Mouse (Mus musculus): Measurements from ENCODE around the gene Grik3. TPM values are rescaled to one million over a fixed set of nuclear protein-coding genes. Genes with fewer than 3 reads are reported as not detected.

Grik3 gene
- polyA plus RNA-seq, 2 experiments from 2014 or later, result not detected

DNA sequence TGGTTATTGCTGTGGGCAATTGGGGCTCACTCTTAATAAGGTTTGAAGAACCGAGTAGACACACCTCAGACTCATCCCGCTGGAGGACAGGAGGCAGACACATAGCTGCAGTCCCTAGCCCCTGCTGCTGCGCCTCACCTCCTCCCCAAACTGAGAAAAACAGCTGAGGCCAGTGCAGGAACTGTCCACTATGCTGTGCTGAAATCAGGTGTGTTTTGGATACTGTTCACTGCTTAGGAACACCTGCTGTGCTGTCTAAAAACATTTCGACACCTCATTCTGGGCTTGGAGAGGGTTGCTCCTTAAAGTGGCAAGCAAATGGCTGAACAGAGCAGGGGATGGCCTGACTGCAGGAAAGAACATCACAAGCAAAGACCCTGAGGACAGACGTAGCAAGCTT lies 57.7 kb downstream of the Grik3 start:
- no peak for ATAC-seq

DNA sequence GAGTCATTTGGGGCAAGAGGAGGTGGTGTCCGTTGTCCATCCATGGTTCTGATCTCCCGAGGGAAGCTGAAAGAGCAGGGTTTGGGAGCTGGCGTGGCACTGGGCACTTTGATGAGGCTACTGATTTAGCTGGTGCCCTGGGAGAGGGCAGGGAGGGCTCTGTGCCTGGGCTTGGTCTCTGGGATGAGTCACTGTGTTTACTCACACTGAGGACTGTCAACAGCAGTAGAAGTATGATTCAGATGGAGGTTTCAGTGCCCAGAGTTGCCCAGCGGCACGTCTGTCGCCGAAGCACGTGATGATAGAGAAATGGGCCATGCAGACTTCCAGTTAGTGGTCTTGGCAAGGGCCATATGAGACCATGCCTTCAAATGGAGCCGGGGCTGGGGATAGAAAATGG lies 63.3 kb downstream of the Grik3 start:
- no peak for ATAC-seq

DNA sequence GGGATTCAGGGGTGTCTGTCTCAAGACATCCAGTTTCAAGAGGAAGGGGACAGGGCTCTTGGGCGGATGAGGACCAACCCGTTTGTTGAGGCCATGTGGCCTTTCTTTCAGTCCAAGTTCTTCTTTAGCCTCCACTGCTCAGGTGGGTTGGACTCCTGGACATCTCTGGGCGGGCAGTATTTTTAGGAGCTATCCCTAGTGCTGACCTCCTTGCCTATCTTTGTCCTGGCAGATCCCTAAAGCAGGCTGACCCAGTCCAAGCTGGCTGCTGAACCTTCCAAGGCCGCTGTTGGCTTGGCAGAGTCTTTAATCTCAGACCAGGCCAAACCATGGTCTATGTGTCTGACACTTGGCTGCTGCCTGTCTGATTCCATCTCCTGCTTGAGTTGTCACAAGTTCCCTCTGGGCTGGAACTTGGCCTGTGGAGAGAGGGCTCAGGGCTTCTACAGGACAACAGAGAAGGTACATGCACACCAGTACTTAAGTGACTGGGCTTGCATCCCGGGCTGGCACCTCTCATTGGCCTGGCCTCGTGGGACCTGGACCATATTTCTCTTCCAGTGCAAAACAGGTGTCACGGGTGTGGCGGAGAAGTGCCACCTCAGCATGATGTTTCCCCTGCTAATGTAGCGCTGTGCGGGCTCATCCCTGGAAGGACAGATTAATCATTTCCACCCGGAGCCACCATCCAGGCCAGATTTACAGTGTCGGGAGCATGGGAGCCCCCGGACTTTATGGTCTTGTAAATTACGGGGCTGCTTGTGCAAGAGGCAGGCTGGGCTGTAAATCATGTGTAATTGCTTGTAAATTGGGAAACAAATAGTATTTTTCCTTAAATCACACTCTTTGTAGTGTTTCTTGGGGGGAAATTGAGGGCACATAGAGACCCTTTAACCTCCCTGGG lies 66.2 kb downstream of the Grik3 start:
- no peak for ATAC-seq

DNA sequence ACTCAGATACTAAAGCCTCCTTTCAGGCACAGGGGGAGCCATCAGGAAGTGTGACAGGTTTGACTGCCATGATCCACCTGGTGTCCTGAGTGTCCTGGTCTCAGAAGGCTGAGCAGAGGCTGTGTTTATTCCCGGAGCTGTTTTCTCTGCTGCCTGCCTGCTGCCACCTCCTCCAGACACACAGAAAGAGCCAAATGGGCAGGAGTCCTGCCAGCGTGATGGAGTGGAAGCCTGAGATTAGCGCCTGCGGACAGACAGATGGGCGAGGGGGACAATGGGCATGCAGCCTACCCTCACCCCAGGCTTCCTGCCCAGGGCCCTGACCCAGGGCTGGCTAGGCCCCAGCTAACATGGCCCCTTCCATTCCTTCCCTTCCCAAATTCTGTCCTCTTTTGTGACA lies 69.1 kb downstream of the Grik3 start:
- ATAC-seq, result no peak

DNA sequence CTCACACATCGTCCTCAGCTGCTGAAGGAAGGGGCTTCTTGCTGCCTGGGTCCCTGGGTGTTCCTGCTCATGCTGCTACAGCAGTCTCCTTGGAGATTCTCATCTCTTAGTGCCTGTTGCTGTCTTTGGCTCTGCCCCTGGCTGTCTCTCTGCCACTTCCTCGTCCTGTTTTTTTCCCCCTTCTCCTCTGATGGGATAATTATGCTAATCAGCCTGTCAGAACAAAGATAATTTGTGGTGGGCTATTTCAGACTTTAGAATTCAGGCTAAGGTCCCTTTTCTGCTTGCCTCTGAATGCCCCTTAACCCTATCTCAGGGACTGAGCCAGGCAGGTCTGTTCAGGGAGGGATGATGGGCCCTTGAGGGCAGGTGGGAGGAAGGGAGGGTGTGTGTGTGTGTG lies 70.3 kb downstream of the Grik3 start:
- ATAC-seq, result no peak

DNA sequence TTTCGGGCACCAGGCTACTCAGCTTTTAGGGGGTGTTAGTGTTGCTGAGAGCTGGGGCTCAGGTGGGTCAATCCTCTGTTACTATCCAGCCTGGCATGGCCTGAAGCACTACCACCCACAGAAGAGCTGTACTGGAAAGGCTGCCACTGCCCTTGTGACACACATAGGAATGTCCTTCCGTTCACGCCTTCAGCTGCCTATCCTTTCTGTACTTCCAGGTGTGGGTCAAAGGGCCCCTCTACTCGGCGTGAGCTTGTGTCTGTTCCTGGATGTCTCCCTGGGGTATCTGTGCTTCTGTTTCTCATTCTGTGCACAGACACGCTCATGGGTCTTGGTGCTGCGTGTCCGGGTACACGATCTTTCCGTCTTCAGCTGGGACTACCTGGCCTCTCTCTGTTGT lies 73.1 kb downstream of the Grik3 start:
- no peak for ATAC-seq

DNA sequence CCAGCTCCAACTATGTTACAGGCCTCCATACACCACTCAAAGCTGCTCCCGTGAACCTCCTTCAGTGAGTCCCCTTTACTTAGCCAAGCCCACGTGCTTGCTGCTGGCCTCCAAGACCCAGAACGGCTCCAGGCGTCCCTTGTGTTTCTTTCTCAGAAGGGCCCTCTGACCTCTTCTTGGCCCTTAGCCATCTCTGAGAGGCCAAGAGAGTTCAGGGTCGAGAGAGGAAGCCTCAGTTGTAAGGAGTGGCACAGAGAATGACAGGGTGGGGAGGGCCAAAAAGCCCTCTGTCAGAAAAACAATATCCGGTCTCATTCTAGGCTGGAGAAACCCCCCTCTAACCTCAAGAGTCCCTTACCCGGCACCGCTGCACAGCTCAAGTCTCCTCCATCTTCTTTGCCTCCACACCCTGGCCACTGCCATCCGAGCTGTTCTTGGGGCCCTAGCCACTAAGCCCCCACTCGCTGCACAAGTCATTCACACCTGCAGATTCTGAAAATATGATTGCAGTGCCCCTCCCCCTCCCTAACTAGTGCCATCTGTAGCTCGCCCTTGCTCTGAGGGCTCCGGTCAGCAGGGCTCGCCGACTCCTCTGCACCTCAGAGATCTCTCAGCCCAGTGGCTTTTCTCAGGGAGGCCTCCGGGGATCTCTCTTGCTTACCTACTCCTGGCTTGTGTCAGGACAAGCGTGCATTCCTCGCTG lies 73.7 kb downstream of the Grik3 start:
- no peak for ATAC-seq

DNA sequence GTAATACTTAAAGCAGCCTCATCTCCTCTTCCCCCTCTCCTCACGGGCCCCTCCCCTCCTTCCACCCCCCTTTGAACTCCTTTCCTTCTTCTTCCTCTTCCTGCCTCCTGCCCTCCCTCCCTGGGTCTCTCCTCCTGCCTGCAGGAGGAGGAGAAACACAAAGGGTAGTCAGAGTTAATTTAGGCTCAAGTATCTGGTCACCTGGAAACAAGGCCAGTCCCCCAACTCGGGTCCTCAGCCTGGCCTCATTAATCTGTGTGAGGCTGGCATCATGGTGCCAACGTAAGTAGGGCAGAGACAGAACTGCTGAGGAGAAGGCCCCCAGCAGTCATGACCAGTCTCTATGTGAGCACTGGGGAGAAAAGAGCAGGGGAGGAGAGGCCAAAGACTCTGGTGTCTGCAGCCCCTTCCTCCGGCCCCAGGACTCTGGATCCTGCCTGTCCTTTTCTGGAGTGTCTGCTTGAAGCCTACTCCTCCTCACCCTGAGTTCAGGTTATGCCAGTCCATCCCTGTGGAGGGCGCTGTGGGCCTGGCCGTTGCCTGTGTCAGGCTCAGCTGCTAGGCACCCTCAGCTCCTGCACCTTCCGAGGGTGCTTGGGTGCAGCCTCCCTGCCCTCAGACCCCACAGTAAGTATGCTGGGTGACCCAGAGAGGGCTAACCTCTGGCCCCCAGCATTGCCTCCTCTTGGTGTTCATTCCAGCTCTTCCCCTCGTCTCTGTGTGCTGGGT lies 75.4 kb downstream of the Grik3 start:
- no peak for ATAC-seq

DNA sequence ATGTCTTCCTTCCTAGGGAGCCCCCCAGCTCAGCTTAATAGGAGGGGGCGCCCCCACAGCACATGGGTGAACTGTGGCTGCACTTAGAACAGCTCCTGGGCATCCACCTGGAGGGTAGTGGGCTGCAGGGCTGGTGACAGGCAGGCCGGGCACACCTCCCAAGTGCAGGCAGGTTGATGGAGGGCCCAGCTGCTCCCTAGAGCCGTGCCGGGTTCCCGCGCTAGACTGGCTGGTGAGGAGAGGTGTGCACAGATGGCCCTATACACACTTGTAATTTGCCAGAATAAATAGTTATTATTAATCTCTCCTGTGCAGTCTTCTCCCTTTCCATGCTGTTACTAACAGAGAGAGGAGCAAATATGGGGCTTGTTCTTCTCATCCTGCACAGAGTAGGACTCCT lies 77.7 kb downstream of the Grik3 start:
- no peak for ATAC-seq

DNA sequence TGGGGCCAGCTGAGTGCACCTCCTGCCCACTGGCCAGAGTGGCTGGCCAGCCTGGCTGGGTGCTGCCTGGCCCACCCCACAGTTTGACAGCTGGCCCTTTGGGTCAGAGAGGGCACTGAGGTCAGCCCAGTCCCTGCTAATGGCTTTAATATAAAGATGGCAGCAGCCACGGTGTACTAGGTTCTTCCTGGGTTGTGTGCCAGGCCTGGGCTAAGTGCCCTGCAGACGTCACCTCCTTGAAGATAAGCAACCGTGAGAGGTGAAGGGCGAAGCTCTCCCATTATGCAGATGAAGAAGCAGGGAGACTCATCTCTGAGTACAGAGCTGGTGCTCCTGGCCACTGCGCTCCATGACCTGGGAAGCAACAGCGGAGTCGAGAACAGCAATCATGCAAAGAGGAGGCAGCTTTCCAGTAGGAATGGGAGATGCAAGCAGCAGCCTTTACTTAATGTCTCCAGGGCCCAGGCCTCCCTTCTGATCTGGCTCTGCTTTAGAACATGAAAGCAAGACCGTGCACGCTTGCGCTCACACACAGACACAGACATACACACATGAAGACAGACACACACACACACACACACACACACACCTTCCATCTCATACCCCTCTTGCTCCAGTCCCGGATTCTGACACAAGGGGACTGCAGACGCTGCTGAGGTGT lies 81.3 kb downstream of the Grik3 start:
- ATAC-seq, result no peak

DNA sequence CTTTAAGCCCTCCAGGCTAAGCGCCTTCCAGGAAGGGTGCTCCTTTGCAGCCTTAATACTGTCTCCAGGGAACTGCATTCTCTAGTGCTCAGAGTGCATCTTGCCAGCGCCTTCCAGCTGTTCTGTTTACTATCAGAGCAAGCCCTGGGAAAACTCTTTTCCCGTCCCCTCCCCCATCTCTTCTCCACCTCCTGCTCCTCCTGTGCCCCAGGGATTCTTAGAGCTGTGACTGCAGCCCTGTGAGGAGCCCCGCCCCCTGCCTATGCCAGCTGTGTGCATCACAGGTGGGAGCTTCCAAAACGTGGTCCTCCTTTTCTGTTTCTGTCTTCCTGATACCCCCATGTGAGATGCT lies 81.8 kb downstream of the Grik3 start:
- no peak for ATAC-seq

DNA sequence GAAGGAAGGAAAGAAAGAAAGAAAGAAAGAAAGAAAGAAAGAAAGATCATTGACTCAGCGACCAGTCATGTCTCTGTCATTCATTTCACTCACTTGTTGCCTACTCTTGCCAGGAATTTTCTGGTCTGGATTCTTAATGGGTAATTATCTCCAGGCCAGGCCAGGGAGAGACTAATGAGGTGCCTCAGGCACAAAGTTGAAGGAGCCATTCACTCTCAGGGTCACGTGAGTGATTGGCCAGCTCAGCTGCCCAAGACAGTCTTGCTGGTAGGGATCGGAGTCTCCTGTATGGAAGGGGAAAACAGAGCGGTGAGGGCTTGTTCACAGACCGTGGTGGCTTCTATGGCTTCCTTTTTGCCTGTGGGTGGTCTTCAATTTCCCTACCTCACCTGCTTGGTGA lies 82.5 kb downstream of the Grik3 start:
- no peak for ATAC-seq

DNA sequence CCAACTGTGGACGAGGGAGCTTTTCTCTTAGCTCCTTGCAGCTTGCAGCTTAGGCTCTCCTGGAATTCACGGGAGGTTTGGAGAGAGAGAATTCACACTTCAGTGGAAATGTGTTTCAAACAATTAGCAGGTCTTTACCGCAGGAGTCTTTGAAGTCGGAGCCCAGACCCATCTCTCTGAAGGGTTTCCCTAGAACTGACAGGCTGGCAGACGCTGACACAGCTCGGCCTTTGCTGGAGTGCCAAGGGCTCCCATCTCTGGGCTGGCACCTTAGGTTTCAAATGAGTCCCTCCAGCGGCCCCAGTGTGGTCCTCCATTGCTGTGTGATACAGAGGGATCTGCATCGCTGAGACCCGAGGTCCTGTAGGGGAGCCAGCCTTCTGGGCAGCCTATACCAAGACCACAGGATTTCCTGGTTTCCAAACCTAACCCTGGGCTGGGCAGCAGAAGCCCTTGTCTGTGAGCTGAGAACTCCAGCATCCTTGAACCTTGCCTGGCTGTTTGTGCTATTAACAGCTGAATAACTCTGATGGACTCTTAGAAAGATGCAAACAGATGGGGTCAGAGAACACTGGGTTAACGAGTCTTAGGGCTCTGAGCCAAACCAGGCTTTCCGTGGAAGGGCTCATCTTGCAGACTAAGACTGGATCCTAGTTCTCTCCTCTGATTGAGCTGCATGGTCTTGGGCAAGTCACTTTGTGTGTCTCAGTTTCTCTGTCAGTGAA lies 83.6 kb downstream of the Grik3 start:
- ATAC-seq, result no peak

DNA sequence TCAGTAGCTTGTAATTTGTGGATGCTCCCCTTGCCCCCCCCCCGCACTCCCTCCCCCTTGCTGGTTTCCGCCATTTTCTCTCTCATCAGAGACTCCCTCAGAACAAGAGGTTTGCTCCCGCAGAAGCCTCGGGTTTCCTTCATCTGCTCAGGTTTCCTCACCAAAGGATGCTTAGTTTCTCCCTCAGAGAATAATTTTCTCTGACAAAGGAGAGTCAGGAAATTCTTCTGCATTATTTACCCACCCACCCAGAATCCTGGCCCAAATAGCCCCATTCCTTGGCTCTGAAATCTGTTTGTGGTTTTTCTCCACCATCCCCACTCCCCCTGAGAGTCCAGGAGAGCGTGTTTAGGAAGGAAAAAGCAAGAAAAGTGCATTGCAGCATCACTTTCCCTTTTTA lies 89.8 kb downstream of the Grik3 start:
- no peak for ATAC-seq

DNA sequence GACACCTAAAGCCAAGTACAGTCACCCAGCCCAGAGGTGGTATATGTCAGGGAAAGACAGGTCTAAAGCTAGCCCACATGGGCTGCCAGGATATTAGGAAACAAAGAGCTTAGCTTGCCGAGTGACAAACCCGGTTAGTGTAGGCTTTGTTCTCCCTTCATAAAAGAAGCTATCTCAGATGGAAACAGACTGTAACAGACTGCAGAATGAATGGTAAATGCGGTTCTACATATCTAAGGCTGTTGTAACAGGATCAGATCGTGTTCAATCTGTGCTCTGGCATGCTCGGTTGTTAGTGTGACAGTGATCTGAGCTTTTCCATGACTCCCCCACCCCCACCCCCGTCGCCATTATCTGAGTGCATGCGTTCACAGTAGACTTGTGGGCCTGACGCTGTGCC lies 92.8 kb downstream of the Grik3 start:
- no peak for ATAC-seq

DNA sequence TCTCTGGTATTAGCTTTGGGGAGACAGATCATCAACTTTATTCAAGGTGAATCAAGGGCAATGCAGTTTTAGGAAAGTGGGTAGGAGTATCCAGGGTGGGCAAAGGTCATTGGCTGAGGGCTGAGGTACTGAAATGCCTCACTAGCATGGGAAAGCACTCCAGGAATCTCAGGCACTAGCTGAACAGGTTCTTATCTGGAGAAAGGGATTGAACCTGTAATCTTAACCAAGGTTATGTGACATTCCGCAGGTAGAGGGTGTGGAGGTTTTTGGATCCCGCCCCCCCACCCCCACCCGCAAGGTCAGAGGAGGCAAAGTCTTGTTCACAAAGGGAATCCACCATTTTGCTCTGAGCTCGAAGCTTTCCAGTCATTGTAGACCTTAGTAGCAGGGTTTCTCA lies 93.4 kb downstream of the Grik3 start:
- ATAC-seq, result no peak

DNA sequence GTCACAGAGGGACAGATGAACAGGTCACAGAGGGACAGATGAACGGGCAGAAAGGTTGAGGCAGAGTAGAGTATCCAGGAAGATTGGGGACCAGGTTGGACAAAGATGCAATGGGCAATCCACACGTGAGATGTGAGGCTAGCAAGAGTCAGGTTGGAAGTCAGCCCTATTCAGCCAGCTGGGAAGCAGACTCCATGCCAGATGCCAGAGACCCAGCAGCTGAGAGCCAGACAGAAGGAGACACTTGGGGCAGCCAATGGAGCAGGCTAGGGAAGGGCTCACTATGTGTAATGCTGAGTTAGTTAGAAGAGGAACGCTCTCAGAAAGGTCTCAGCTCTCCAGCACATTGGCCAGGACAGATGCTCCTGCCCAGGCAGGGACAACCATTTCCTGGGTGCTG lies 94.2 kb downstream of the Grik3 start:
- ATAC-seq, result no peak

DNA sequence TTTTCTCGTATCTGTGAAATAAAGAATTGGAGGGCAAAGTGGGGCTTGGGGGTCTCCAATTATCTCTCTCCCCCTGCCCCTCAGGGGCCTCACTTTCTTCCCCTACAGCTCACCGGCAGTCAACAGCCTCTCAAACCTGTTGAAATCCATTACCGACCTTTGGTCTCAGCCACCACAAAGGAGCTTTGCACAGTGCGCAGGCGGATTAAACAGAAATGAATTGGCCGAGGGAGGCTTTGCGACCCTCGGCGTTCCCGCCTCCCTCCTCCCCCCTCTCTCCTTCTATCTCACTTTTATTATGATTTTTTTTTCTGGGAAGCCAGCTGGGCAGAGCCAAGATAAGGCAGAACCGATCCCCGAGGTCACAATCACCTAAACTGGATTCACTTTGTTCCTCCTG lies 97.1 kb downstream of the Grik3 start:
- ATAC-seq, result no peak

DNA sequence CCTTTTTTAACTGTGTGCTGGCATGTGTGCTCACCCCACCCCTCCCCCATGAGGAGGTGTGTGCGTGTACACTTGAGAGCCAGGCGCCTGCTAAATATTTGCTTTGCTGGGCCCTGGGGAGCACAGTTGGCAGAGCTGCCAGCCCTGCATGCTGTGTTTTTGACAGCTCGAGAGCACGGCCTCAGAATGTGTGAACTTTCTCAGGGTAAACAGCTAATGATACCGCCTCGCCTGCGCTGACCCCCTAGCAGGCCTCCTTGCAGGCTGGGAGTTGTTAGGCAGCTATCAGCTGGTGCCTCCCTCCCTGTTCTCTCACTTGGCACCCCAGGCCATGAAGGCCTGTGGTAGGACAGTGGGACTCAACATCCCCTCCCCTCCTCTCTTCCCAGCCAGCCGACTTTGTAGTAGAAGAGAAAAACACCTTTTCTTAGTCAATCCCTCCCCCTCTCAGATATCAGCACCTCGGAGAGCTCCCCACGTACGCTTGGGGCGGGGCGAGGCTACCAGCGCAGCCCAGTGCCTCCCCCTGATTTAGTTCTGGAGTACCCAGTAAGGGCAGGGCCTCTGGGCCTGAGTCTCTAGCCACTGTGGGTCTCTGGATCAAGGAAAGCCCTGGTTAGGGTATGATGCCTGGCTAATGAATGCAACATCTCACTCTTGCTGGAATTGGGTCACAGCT lies 99.9 kb downstream of the Grik3 start:
- ATAC-seq, result no peak

DNA sequence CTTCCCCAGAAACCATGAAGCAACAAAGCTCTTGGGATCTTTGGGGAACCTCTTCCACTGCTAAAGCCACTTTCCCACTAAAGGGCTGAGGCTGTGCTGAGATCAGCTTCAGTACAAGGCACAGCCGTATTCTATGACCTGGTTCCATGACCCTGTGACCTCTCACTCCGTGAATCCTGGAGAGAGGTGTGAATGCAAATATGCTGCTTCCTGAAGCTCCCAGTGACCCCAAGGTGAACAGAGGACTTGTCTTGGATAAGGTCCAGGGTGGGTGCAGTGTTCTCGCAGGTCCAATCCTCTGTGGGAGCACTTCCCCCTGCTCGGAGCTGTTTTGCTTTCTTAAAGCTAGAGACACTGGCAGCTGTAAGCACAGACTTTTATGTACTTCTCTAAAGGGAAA lies 102.2 kb downstream of the Grik3 start:
- ATAC-seq, result no peak

DNA sequence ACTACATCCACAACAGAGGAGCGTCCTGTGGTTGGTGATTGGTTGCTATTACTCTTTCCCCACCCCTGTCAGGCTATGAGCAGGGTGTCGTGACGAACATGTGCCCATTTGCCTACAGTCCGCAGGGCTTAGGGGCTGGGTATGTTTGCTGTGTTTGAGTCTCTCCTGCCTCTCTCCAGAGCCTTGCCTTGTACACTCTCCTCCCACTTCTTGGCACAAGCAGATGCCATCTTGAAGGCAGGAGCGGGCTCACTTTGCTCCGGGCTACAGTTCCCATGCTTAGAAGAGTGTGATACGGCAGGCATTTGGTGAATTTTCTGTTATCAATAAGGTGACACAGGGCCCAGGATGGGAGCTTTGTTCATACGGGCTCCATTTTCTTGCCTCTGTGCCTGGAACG lies 104.5 kb downstream of the Grik3 start:
- no peak for ATAC-seq

DNA sequence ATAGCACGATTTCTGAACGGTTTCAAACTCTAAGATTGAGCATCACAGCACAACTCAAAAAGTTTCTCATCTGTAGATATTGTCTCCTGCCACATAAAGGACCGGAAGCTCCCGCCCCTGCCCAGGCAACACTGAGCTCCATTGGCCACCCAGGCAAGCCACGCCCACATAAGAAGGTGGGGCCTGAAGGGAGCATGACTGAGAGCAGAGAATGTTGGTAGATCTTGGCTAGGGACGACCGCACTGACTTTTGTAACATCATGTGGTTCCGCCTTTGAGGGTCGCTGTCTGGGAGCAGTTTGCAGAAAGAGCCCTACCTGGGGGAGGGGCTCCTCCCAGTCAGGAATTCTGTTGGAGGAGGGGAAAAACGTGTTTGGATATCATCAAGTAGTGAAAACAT lies 108.2 kb downstream of the Grik3 start:
- ATAC-seq, result no peak
